Mouse (Mus musculus) midbrain, postnatal 0 days (tissue): ENCODE results near the gene Fam117b. TPM values are rescaled to one million over a fixed set of nuclear protein-coding genes. Genes with fewer than 3 reads are reported as not detected.

Experiments
- ATAC-seq: fragments of 200-750 bp; cut with Nextera tagmentation; 2 replicates; pipeline ENCODE4 v1.8.0; 2017; ENCODE audit warnings: moderate number of reproducible peaks, mild to moderate bottlenecking, moderate TSS enrichment, moderate library complexity; ENCODE audit not compliant: low FRiP score
- DNase-seq: peaks from one replicate; pipeline ENCODE4 v3.0.0-alpha.2; 2015; ENCODE audit warnings: low spot score
- H3K27ac ChIP-seq: fragments of 300-500 bp; sonication (generic); 2 replicates; pipeline ENCODE4 v1.5.1; 2014; ENCODE audit warnings: low read depth, mild to moderate bottlenecking, low read length, mixed read lengths
- H3K27me3 ChIP-seq: fragments of 300-500 bp; sonication (generic); 2 replicates; pipeline ENCODE4 v1.6.1; 2014; ENCODE audit warnings: low read length, control low read depth, mixed read lengths; ENCODE audit not compliant: insufficient read depth
- H3K36me3 ChIP-seq: fragments of 300-500 bp; sonication (generic); 2 replicates; pipeline ENCODE4 v1.6.1; 2014; ENCODE audit warnings: low read length, control low read depth, mixed read lengths; ENCODE audit not compliant: insufficient read depth
- H3K4me1 ChIP-seq: fragments of 300-500 bp; sonication (generic); 2 replicates; pipeline ENCODE4 v1.6.1; 2014; ENCODE audit warnings: mild to moderate bottlenecking, control low read depth, antibody characterized with exemption, low read length, mixed read lengths; ENCODE audit not compliant: insufficient read depth
- H3K4me2 ChIP-seq: fragments of 300-500 bp; sonication (generic); 2 replicates; pipeline ENCODE4 v1.6.1; 2014; ENCODE audit warnings: low read depth, mild to moderate bottlenecking, low read length, mixed read lengths; ENCODE audit not compliant: poor library complexity, severe bottlenecking
- H3K4me3 ChIP-seq: fragments of 300-500 bp; sonication (generic); 2 replicates; pipeline ENCODE4 v1.5.1; 2014; ENCODE audit warnings: low read depth, mild to moderate bottlenecking, low read length, moderate library complexity
- H3K9ac ChIP-seq: fragments of 300-500 bp; sonication (generic); replicated peaks from 2 replicates; pipeline ENCODE4 v1.6.1; 2014; ENCODE audit warnings: mild to moderate bottlenecking, low read length, moderate library complexity, mixed read lengths; ENCODE audit not compliant: poor library complexity, severe bottlenecking
- H3K9me3 ChIP-seq: fragments of 300-500 bp; sonication (generic); 2 replicates; pipeline ENCODE4 v1.6.1; 2016; ENCODE audit warnings: low read length, control low read depth
- CTCF ChIP-seq: IDR thresholded peaks from 2 replicates; pipeline ENCODE4 v1.5.1; 2016; ENCODE audit warnings: antibody characterized with exemption, mild to moderate bottlenecking
- WGBS: fragments of 180-500 bp; shearing (Covaris S2); extraction: QIAGEN DNeasy Blood & Tissue Kit; methylation state at CpG from one replicate; pipeline ENCODE4 v1.1.7; 2014; 5-methylcytosine and 5-hydroxymethylcytosine counted together
- polyA plus RNA-seq: library from polyadenylated mRNA; unstranded; fragments of >200 nt; fragmentation: Nextera tagmentation; extraction: Ambion mirVana; gene quantifications from 2 replicates; pipeline ENCODE4 v1.2.1, GENCODE M21; 2015
- total RNA-seq: library from RNA; depleted of rRNA; stranded (reverse); fragments of >200 nt; gene quantifications from 2 replicates; pipeline ENCODE4 v1.2.3, GENCODE M21; 2014

The Fam117b gene
- total and polyA plus RNA-seq, 2 experiments from 2014 or later: 43.7 to 74.0 TPM

- H3K4me1 ChIP-seq: no peaks in the 10 kb centered on the region
- TF ChIP-seq CTCF: no peak
- no peaks in the 10 kb centered on the region for H3K9me3 ChIP-seq
- no peak overlapping the region for H3K4me2 ChIP-seq
- H3K27me3 ChIP-seq: no peaks in the 10 kb centered on the region
- H3K27ac ChIP-seq: no peak overlapping the region
- DNase-seq (no peak), ATAC-seq (no peak)
- no peaks in the 10 kb centered on the region for H3K36me3 ChIP-seq
- no peak overlapping the region for H3K4me3 ChIP-seq
- WGBS: 84% methylated on average over 2 of the region's 2 CpGs
- no peak overlapping the region for H3K9ac ChIP-seq
Measured at GRCm38 (mm10) chr1:59899679-59900078, 13.1 kb upstream of the Fam117b start.

GRCm38 (mm10) chr1:59901082-59901876 is 11.5 kb upstream of the Fam117b start:
- Histone ChIP-seq H3K4me2 (no peak overlapping the region), H3K36me3 (no peaks in the 10 kb centered on the region), H3K27ac (no peak overlapping the region), H3K9ac (no peak overlapping the region), H3K9me3 (no peaks in the 10 kb centered on the region), H3K4me3 (no peak overlapping the region), H3K27me3 (no peaks in the 10 kb centered on the region), H3K4me1 (no peaks in the 10 kb centered on the region)
- 91% methylated on average over 5 of the region's 5 CpGs for WGBS
- ATAC-seq (no peak), DNase-seq (no peak)
- TF ChIP-seq CTCF: no peak

GRCm38 (mm10) chr1:59902634-59903033 is 10.2 kb upstream of the Fam117b start:
- ATAC-seq (no peak), DNase-seq (no peak)
- H3K27me3 ChIP-seq: no peaks in the 10 kb centered on the region
- no peaks in the 10 kb centered on the region for H3K4me1 ChIP-seq
- no peaks in the 10 kb centered on the region for H3K9me3 ChIP-seq
- no peak overlapping the region for H3K27ac ChIP-seq
- H3K4me2 ChIP-seq: no peak overlapping the region
- no peak overlapping the region for H3K4me3 ChIP-seq
- H3K36me3 ChIP-seq: no peaks in the 10 kb centered on the region
- no peak for TF ChIP-seq CTCF
- no peak overlapping the region for H3K9ac ChIP-seq
- WGBS: 35% methylated on average over 3 of the region's 3 CpGs

- no peak for ATAC-seq
- Histone ChIP-seq H3K9me3 (no peaks in the 10 kb centered on the region), H3K4me2 (no peak overlapping the region), H3K36me3 (no peaks in the 10 kb centered on the region), H3K9ac (no peak overlapping the region), H3K27ac (no peak overlapping the region), H3K4me3 (no peak overlapping the region), H3K4me1 (no peaks in the 10 kb centered on the region), H3K27me3 (no peaks in the 10 kb centered on the region)
- DNase-seq: no peak
- no peak for TF ChIP-seq CTCF
- WGBS: 93% methylated on average over 6 of the region's 6 CpGs
Measured at GRCm38 (mm10) chr1:59904630-59905295, 8.0 kb upstream of the Fam117b start.

- Histone ChIP-seq H3K4me3 (no peak overlapping the region), H3K27me3 (no peaks in the 10 kb centered on the region), H3K4me2 (no peak overlapping the region), H3K9me3 (no peaks in the 10 kb centered on the region), H3K36me3 (no peaks in the 10 kb centered on the region), H3K27ac (no peak overlapping the region), H3K4me1 (no peaks in the 10 kb centered on the region), H3K9ac (no peak overlapping the region)
- no peak for ATAC-seq
- no peak for DNase-seq
- no peak for TF ChIP-seq CTCF
- 89% methylated on average over 2 of the region's 2 CpGs for WGBS
Measured at GRCm38 (mm10) chr1:59905916-59906315, 6.9 kb upstream of the Fam117b start.

GRCm38 (mm10) chr1:59906819-59907521 is 5.8 kb upstream of the Fam117b start:
- H3K4me2 ChIP-seq: no peak overlapping the region
- no peaks in the 10 kb centered on the region for H3K9me3 ChIP-seq
- WGBS: 90% methylated on average over 13 of the region's 13 CpGs
- no peaks in the 10 kb centered on the region for H3K4me1 ChIP-seq
- H3K27me3 ChIP-seq: no peaks in the 10 kb centered on the region
- no peak overlapping the region for H3K27ac ChIP-seq
- H3K4me3 ChIP-seq: no peak overlapping the region
- TF ChIP-seq CTCF: no peak
- DNase-seq (no peak), ATAC-seq (no peak)
- no peaks in the 10 kb centered on the region for H3K36me3 ChIP-seq
- H3K9ac ChIP-seq: no peak overlapping the region
